Mouse (Mus musculus): ENCODE results near the gene Arl4a. TPM values are rescaled to one million over a fixed set of nuclear protein-coding genes. Genes with fewer than 3 reads are reported as not detected.

The Arl4a gene
- 45.3 and 46.0 TPM in 2 replicates for polyA plus RNA-seq (2014; fragmentation: Nextera tagmentation; extraction: Ambion mirVana)

DNA sequence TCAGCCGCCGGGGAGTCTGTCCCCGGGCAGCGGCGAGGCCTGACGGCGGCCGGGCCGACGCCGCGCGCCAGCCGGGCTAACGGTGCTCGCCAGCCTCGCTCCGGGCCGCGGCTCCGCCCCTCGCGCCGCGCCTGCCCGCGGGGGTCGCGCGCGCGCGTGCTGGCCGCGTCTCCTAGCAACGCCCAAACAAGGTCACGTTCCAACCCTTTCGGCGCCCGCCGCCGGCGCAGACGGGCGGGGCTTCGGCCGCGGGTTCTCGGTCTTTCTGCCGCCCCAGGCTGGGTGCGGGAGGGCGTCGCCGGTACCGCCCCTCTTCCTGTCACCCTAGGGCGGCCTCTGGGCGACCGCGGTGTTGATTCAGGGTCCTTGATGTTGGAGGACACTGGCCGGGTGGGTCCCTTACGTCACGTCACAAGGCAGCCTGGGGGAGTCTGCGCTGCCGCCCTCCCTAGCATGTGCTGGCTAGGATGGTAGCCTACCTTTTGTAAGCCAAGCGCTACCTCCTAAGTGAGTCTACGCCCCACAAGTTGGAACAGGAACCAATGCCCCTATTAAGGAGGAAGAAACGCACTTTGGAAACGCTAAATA lies at the start of gene Arl4a:
Arl4a (minus strand) TSS at position 150 of the 588 bp plus-strand sequence.
- peak; percentile 88 for ATAC-seq (ENCODE audit: insufficient number of reproducible peaks, insufficient read depth, low FRiP score, low read depth)
- WGBS, result under 1% methylated on average over 42 of the region's 68 CpGs
- Histone ChIP-seq H3K4me2 (replicated peaks; ENCODE audit: low read depth, low read length) (peak within 1 kb of the TSS; percentile 59), H3K4me3 (ENCODE audit: low read depth, low read length) (peak within 1 kb of the TSS; percentile 71), H3K4me1 (ENCODE audit: control insufficient read depth, insufficient read depth, low read length) (peaks cover 6% of the 10 kb centered on the region; the same call in 1 of the 2 replicates), H3K9ac (replicated peaks; ENCODE audit: low read depth, low read length) (peak within 1 kb of the TSS; percentile 64), H3K36me3 (ENCODE audit: control insufficient read depth, insufficient read depth, low read length) (no peaks in the 10 kb centered on the region), H3K27ac (ENCODE audit: low read length) (peak within 1 kb of the TSS; percentile 89), H3K9me3 (ENCODE audit: control insufficient read depth, low read depth, low read length) (no peaks in the 10 kb centered on the region), H3K27me3 (ENCODE audit: control insufficient read depth, insufficient read depth, low read length) (no peaks in the 10 kb centered on the region)

DNA sequence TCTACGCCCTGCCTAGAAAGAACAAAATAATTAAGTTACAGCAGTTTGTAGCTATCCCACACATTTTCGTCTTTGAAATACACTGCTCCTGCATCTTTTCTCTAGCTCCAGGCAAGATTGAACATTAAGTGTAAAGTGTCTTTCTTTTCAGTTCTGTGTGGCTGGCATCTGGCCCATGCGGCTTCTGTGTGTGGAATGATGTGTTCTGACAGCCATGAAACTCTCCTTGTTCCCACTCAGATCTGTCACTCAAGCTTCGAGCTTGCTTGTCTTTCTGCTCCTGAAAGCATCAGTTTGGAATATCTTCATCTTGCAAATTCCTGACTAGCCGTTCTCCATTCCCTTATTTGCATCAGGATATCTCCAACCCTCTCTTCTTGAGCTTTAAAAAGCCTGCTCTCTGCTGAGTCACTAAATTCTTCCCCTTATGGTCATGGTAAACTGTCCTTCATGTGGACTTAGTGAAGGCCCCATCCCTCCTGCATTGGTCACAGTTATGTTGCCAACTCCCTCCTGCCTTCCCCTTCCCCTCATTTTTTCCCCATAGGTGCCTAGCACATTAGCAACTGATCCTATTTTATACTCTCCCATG lies 48.0 kb upstream of the Arl4a start:
- no peak for ATAC-seq (ENCODE audit: insufficient number of reproducible peaks, insufficient read depth, low FRiP score, low read depth)
- H3K36me3 ChIP-seq (ENCODE audit: control insufficient read depth, insufficient read depth, low read length), result no peaks in the 10 kb centered on the region
- H3K27ac ChIP-seq (ENCODE audit: low read length), result no peak overlapping the region
- H3K4me3 ChIP-seq (ENCODE audit: low read depth, low read length), result no peak overlapping the region
- 84% methylated on average over 5 of the region's 5 CpGs for WGBS
- H3K4me1 ChIP-seq (ENCODE audit: control insufficient read depth, insufficient read depth, low read length), result no peaks in the 10 kb centered on the region
- H3K27me3 ChIP-seq (ENCODE audit: control insufficient read depth, insufficient read depth, low read length), result no peaks in the 10 kb centered on the region
- no peak overlapping the region for H3K4me2 ChIP-seq (replicated peaks; ENCODE audit: low read depth, low read length)
- no peaks in the 10 kb centered on the region for H3K9me3 ChIP-seq (ENCODE audit: control insufficient read depth, low read depth, low read length)
- H3K9ac ChIP-seq (replicated peaks; ENCODE audit: low read depth, low read length), result no peak overlapping the region

- no peak overlapping the region for H3K27ac ChIP-seq (ENCODE audit: low read length)
- H3K9me3 ChIP-seq (ENCODE audit: control insufficient read depth, low read depth, low read length), result no peaks in the 10 kb centered on the region
- no peaks in the 10 kb centered on the region for H3K27me3 ChIP-seq (ENCODE audit: control insufficient read depth, insufficient read depth, low read length)
- H3K36me3 ChIP-seq (ENCODE audit: control insufficient read depth, insufficient read depth, low read length), result no peaks in the 10 kb centered on the region
- H3K4me1 ChIP-seq (ENCODE audit: control insufficient read depth, insufficient read depth, low read length), result no peaks in the 10 kb centered on the region
- 0 out of 2 replicates have a peak, but pooled peaks have one; percentile 69 for ATAC-seq (ENCODE audit: insufficient number of reproducible peaks, insufficient read depth, low FRiP score, low read depth)
- H3K9ac ChIP-seq (replicated peaks; ENCODE audit: low read depth, low read length), result no peak overlapping the region
- H3K4me3 ChIP-seq (ENCODE audit: low read depth, low read length), result no peak overlapping the region
- WGBS, result 36% methylated on average over 5 of the region's 6 CpGs
- H3K4me2 ChIP-seq (replicated peaks; ENCODE audit: low read depth, low read length), result no peak overlapping the region
Measured at GRCm38 (mm10) chr12:40082453-40083238, 44.8 kb upstream of the Arl4a start.

DNA sequence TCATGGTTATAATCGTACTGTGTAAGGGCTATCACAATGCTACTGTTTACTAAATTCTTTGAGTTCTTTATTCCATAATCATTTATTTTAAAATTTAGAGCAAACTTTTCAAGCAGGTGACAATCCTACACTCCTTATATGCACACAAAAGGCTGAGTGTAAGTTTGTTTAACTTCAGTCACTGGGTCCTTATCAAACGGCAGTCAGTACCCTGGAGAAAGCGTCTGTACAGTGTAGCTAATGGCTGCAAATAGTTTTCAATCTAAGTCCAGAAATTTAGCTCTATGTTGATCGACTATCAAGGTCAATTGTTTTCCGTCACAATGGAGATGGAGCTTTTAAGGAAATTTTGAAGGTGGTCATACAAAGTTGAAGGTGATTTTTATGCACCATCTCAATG lies 44.2 kb upstream of the Arl4a start:
- Histone ChIP-seq H3K27ac (ENCODE audit: low read length) (no peak overlapping the region), H3K27me3 (ENCODE audit: control insufficient read depth, insufficient read depth, low read length) (no peaks in the 10 kb centered on the region), H3K9me3 (ENCODE audit: control insufficient read depth, low read depth, low read length) (no peaks in the 10 kb centered on the region), H3K4me1 (ENCODE audit: control insufficient read depth, insufficient read depth, low read length) (no peaks in the 10 kb centered on the region), H3K9ac (replicated peaks; ENCODE audit: low read depth, low read length) (no peak overlapping the region), H3K4me2 (replicated peaks; ENCODE audit: low read depth, low read length) (no peak overlapping the region), H3K36me3 (ENCODE audit: control insufficient read depth, insufficient read depth, low read length) (no peaks in the 10 kb centered on the region), H3K4me3 (ENCODE audit: low read depth, low read length) (no peak overlapping the region)
- ATAC-seq (ENCODE audit: insufficient number of reproducible peaks, insufficient read depth, low FRiP score, low read depth), result 0 out of 2 replicates have a peak, but pooled peaks have one; percentile 53
- WGBS, result 43% methylated on average over 5 of the region's 5 CpGs

DNA sequence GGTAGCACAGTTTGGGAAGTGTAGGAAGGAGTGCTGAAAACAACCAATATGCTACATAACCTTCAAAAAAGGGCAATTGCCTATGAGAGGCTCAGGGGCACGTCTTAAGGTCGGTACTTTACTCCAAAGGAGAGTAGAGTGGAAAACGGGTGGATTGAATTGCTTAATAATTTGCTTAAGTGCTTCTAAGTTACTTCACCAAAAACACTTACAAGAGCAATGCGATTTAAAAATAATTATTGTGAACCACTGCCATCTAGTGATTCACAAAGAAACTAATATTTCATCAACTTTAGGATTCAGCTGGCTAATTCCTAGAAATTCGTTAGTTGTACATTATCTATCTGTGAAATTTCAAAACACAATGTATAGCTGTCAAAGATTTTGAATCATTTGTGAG lies 35.8 kb upstream of the Arl4a start:
- no peak overlapping the region for H3K9ac ChIP-seq (replicated peaks; ENCODE audit: low read depth, low read length)
- no peak overlapping the region for H3K4me2 ChIP-seq (replicated peaks; ENCODE audit: low read depth, low read length)
- no peaks in the 10 kb centered on the region for H3K4me1 ChIP-seq (ENCODE audit: control insufficient read depth, insufficient read depth, low read length)
- WGBS, result 55% methylated on average over 5 of the region's 5 CpGs
- H3K27ac ChIP-seq (ENCODE audit: low read length), result no peak overlapping the region
- no peaks in the 10 kb centered on the region for H3K36me3 ChIP-seq (ENCODE audit: control insufficient read depth, insufficient read depth, low read length)
- no peaks in the 10 kb centered on the region for H3K9me3 ChIP-seq (ENCODE audit: control insufficient read depth, low read depth, low read length)
- H3K27me3 ChIP-seq (ENCODE audit: control insufficient read depth, insufficient read depth, low read length), result no peaks in the 10 kb centered on the region
- no peak overlapping the region for H3K4me3 ChIP-seq (ENCODE audit: low read depth, low read length)
- no peak for ATAC-seq (ENCODE audit: insufficient number of reproducible peaks, insufficient read depth, low FRiP score, low read depth)

DNA sequence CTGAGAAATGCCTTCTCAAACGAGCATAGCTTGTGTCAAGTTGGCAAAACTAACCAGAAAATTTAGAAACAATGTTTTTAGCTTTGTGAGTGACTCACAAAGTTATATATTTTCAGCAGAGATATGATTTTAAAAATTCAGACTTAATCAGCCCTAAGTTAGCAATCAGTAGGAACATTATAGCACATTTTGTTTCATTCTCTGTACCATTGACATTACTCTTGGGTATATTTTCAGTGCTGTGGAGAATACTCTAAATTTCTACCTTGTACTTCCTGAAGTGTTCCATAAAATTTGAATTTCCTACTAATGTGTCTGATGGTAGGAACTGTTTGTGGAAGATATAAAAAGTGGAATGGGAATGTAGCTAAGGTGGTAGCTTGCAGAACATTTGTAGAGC lies 9.2 kb upstream of the Arl4a start:
- no peaks in the 10 kb centered on the region for H3K4me1 ChIP-seq (ENCODE audit: control insufficient read depth, insufficient read depth, low read length)
- H3K36me3 ChIP-seq (ENCODE audit: control insufficient read depth, insufficient read depth, low read length), result no peaks in the 10 kb centered on the region
- no peak overlapping the region for H3K4me2 ChIP-seq (replicated peaks; ENCODE audit: low read depth, low read length)
- H3K27ac ChIP-seq (ENCODE audit: low read length), result no peak overlapping the region
- H3K9ac ChIP-seq (replicated peaks; ENCODE audit: low read depth, low read length), result no peak overlapping the region
- no peak overlapping the region for H3K4me3 ChIP-seq (ENCODE audit: low read depth, low read length)
- no peaks in the 10 kb centered on the region for H3K9me3 ChIP-seq (ENCODE audit: control insufficient read depth, low read depth, low read length)
- no peaks in the 10 kb centered on the region for H3K27me3 ChIP-seq (ENCODE audit: control insufficient read depth, insufficient read depth, low read length)
- WGBS, result 65% methylated on average over 1 of the region's 1 CpGs
- no peak for ATAC-seq (ENCODE audit: insufficient number of reproducible peaks, insufficient read depth, low FRiP score, low read depth)

GRCm38 (mm10) chr12:40043816-40044585 lies 6.2 kb upstream of the Arl4a start:
- ATAC-seq (ENCODE audit: insufficient number of reproducible peaks, insufficient read depth, low FRiP score, low read depth), result no peak
- Histone ChIP-seq H3K4me2 (replicated peaks; ENCODE audit: low read depth, low read length) (no peak overlapping the region), H3K27ac (ENCODE audit: low read length) (no peak overlapping the region), H3K9ac (replicated peaks; ENCODE audit: low read depth, low read length) (no peak overlapping the region), H3K36me3 (ENCODE audit: control insufficient read depth, insufficient read depth, low read length) (no peaks in the 10 kb centered on the region), H3K4me1 (ENCODE audit: control insufficient read depth, insufficient read depth, low read length) (no peaks in the 10 kb centered on the region), H3K4me3 (ENCODE audit: low read depth, low read length) (no peak overlapping the region), H3K27me3 (ENCODE audit: control insufficient read depth, insufficient read depth, low read length) (no peaks in the 10 kb centered on the region), H3K9me3 (ENCODE audit: control insufficient read depth, low read depth, low read length) (no peaks in the 10 kb centered on the region)
- WGBS, result 85% methylated on average over 8 of the region's 8 CpGs

GRCm38 (mm10) chr12:40040067-40040466 lies 2.2 kb upstream of the Arl4a start:
- Histone ChIP-seq H3K36me3 (ENCODE audit: control insufficient read depth, insufficient read depth, low read length) (no peaks in the 10 kb centered on the region), H3K9ac (replicated peaks; ENCODE audit: low read depth, low read length) (no peak overlapping the region), H3K4me1 (ENCODE audit: control insufficient read depth, insufficient read depth, low read length) (peaks cover 6% of the 10 kb centered on the region; the same call in 1 of the 2 replicates), H3K27me3 (ENCODE audit: control insufficient read depth, insufficient read depth, low read length) (no peaks in the 10 kb centered on the region), H3K9me3 (ENCODE audit: control insufficient read depth, low read depth, low read length) (no peaks in the 10 kb centered on the region), H3K4me2 (replicated peaks; ENCODE audit: low read depth, low read length) (no peak overlapping the region), H3K27ac (ENCODE audit: low read length) (no peak overlapping the region), H3K4me3 (ENCODE audit: low read depth, low read length) (no peak overlapping the region)
- ATAC-seq (ENCODE audit: insufficient number of reproducible peaks, insufficient read depth, low FRiP score, low read depth), result no peak
